Mouse (Mus musculus) neural tube, embryonic 13.5 days (tissue): ENCODE results near the gene Olfr1124. TPM values are rescaled to one million over a fixed set of nuclear protein-coding genes. Genes with fewer than 3 reads are reported as not detected.
"Not testable (repeated sequence)": the region's sequence is repeated elsewhere in the genome, so short reads cannot be mapped to it uniquely, and the experiment has no call there.

Experiments used
- ATAC-seq: fragments of 200-750 bp; cut with Nextera tagmentation; 2 replicates; pipeline ENCODE4 v1.8.0; 2017; ENCODE audit warnings: low read depth, mild to moderate bottlenecking, moderate TSS enrichment, moderate library complexity
- H3K27ac ChIP-seq: fragments of 300-500 bp; sonication (generic); replicated peaks from 2 replicates; pipeline ENCODE4 v1.5.1; 2015; ENCODE audit warnings: moderate library complexity, mild to moderate bottlenecking, inconsistent platforms
- H3K27me3 ChIP-seq: fragments of 300-500 bp; sonication (generic); 2 replicates; pipeline ENCODE4 v1.6.1; 2015; ENCODE audit warnings: mild to moderate bottlenecking, inconsistent platforms
- H3K36me3 ChIP-seq: fragments of 300-500 bp; sonication (generic); 2 replicates; pipeline ENCODE4 v1.6.1; 2015; ENCODE audit warnings: mild to moderate bottlenecking, inconsistent platforms
- H3K4me1 ChIP-seq: fragments of 300-500 bp; sonication (generic); replicated peaks from 2 replicates; pipeline ENCODE4 v1.6.1; 2015; ENCODE audit warnings: inconsistent platforms
- H3K4me2 ChIP-seq: fragments of 300-500 bp; sonication (generic); 2 replicates; pipeline ENCODE4 v1.6.1; 2015; ENCODE audit warnings: inconsistent platforms, mild to moderate bottlenecking, moderate library complexity
- H3K4me3 ChIP-seq: fragments of 300-500 bp; sonication (generic); 2 replicates; pipeline ENCODE4 v1.5.1; 2015; ENCODE audit warnings: mild to moderate bottlenecking, inconsistent platforms
- H3K9ac ChIP-seq: fragments of 300-500 bp; sonication (generic); 2 replicates; pipeline ENCODE4 v1.6.1; 2015; ENCODE audit warnings: moderate library complexity, mild to moderate bottlenecking, inconsistent platforms
- H3K9me3 ChIP-seq: fragments of 300-500 bp; sonication (generic); 2 replicates; pipeline ENCODE4 v1.6.1; 2016; ENCODE audit warnings: inconsistent platforms
- WGBS: fragments of 180-500 bp; shearing (Covaris S2); methylation state at CpG from one replicate; pipeline ENCODE4 v1.1.7; 2015; 5-methylcytosine and 5-hydroxymethylcytosine counted together
- polyA plus RNA-seq: library from polyadenylated mRNA; unstranded; fragments of >200 nt; fragmentation: Nextera tagmentation; extraction: Ambion mirVana; gene quantifications from 2 replicates; pipeline ENCODE4 v1.2.1, GENCODE M21; 2015

Olfr1124 gene
- polyA plus RNA-seq: 0.10 TPM in 1 of 2 replicates, not detected in the other

- H3K27me3 ChIP-seq: no peaks in the 10 kb centered on the region
- no peak for ATAC-seq
- no peak within 1 kb of the TSS for H3K4me2 ChIP-seq
- H3K36me3 ChIP-seq: no peaks in the 10 kb centered on the region
- no peak within 1 kb of the TSS for H3K9ac ChIP-seq
- WGBS: 91% methylated on average over 1 of the region's 1 CpGs
- no peaks in the 10 kb centered on the region for H3K4me1 ChIP-seq
- H3K4me3 ChIP-seq: no peak within 1 kb of the TSS
- H3K27ac ChIP-seq: no peak within 1 kb of the TSS
- H3K9me3 ChIP-seq: no peaks in the 10 kb centered on the region
Observed at GRCm38 (mm10) chr2:87429975-87430374, at the start of gene Olfr1124. Gene Olfr1124 (plus strand): TSS chr2:87430275.

- Histone ChIP-seq H3K4me3 (no peak overlapping the region), H3K4me2 (no peak overlapping the region), H3K27me3 (no peaks in the 10 kb centered on the region), H3K36me3 (no peaks in the 10 kb centered on the region), H3K27ac (no peak overlapping the region), H3K9ac (no peak overlapping the region), H3K9me3 (no peaks in the 10 kb centered on the region), H3K4me1 (no peaks in the 10 kb centered on the region)
- 89% methylated on average over 2 of the region's 2 CpGs for WGBS
- no peak for ATAC-seq
Observed at GRCm38 (mm10) chr2:87383935-87384334, 46.1 kb upstream of the Olfr1124 start.

- Histone ChIP-seq H3K27me3 (no peaks in the 10 kb centered on the region), H3K4me3 (no peak within 1 kb of the TSS), H3K4me1 (no peaks in the 10 kb centered on the region), H3K9ac (no peak within 1 kb of the TSS), H3K36me3 (no peaks in the 10 kb centered on the region), H3K9me3 (no peaks in the 10 kb centered on the region), H3K4me2 (no peak within 1 kb of the TSS), H3K27ac (no peak within 1 kb of the TSS)
- WGBS: 85% methylated on average over 2 of the region's 2 CpGs
- ATAC-seq: no peak
Observed at GRCm38 (mm10) chr2:87385549-87385948, 44.5 kb upstream of the Olfr1124 start, which contains the start of gene Olfr1122. Gene Olfr1122 (plus strand): TSS chr2:87385849.

GRCm38 (mm10) chr2:87393605-87394004 lies 36.5 kb upstream of the Olfr1124 start:
- H3K4me2 ChIP-seq, H3K9ac ChIP-seq, H3K4me3 ChIP-seq, H3K36me3 ChIP-seq, H3K4me1 ChIP-seq, ATAC-seq, H3K27ac ChIP-seq, H3K27me3 ChIP-seq, H3K9me3 ChIP-seq: not testable (repeated sequence)
- WGBS: 90% methylated on average over 5 of the region's 5 CpGs

GRCm38 (mm10) chr2:87394686-87395085 lies 35.4 kb upstream of the Olfr1124 start:
- WGBS: 89% methylated on average over 7 of the region's 7 CpGs
- not testable (repeated sequence) for ATAC-seq

GRCm38 (mm10) chr2:87416335-87416734 lies 13.7 kb upstream of the Olfr1124 start, which contains the start of gene Olfr1123:
Gene Olfr1123 (plus strand): TSS chr2:87416635.
- Histone ChIP-seq H3K36me3 (no peaks in the 10 kb centered on the region), H3K9me3 (no peaks in the 10 kb centered on the region), H3K4me2 (no peak within 1 kb of the TSS), H3K9ac (no peak within 1 kb of the TSS), H3K27ac (no peak within 1 kb of the TSS), H3K4me1 (no peaks in the 10 kb centered on the region), H3K4me3 (no peak within 1 kb of the TSS), H3K27me3 (no peaks in the 10 kb centered on the region)
- no peak for ATAC-seq
- WGBS: 83% methylated on average over 1 of the region's 1 CpGs

More at GRCm38 (mm10) chr2:87394686-87395085, 35.4 kb upstream of the Olfr1124 start:
- not testable (repeated sequence) for H3K4me2 ChIP-seq, H3K9me3 ChIP-seq, H3K4me3 ChIP-seq, H3K27me3 ChIP-seq, H3K9ac ChIP-seq, H3K27ac ChIP-seq, H3K36me3 ChIP-seq, H3K4me1 ChIP-seq

- Histone ChIP-seq H3K27ac (no peak overlapping the region), H3K36me3 (no peaks in the 10 kb centered on the region), H3K4me2 (no peak overlapping the region), H3K4me1 (no peaks in the 10 kb centered on the region), H3K4me3 (no peak overlapping the region), H3K27me3 (no peaks in the 10 kb centered on the region), H3K9me3 (no peaks in the 10 kb centered on the region), H3K9ac (no peak overlapping the region)
- WGBS: 92% methylated on average over 16 of the region's 16 CpGs
- ATAC-seq: no peak
Observed at GRCm38 (mm10) chr2:87437731-87438130, 7.7 kb downstream of the Olfr1124 start.

- H3K4me3 ChIP-seq: no peak within 1 kb of the TSS
- no peaks in the 10 kb centered on the region for H3K9me3 ChIP-seq
- H3K27ac ChIP-seq: no peak within 1 kb of the TSS
- no peak within 1 kb of the TSS for H3K9ac ChIP-seq
- H3K36me3 ChIP-seq: no peaks in the 10 kb centered on the region
- no peak within 1 kb of the TSS for H3K4me2 ChIP-seq
- no peak for ATAC-seq
- H3K27me3 ChIP-seq: no peaks in the 10 kb centered on the region
- no peaks in the 10 kb centered on the region for H3K4me1 ChIP-seq
Observed at GRCm38 (mm10) chr2:87453662-87454061, 23.6 kb downstream of the Olfr1124 start, which contains the start of gene Olfr1126. Gene Olfr1126 (plus strand): TSS chr2:87453962.

- H3K4me2 ChIP-seq: no peak overlapping the region
- no peak for ATAC-seq
- 97% methylated on average over 4 of the region's 4 CpGs for WGBS
Observed at GRCm38 (mm10) chr2:87461769-87462168, 31.7 kb downstream of the Olfr1124 start.

GRCm38 (mm10) chr2:87480207-87480606 lies 50.1 kb downstream of the Olfr1124 start:
- no peaks in the 10 kb centered on the region for H3K4me1 ChIP-seq
- ATAC-seq: no peak
- H3K4me3 ChIP-seq: no peak overlapping the region
- H3K27me3 ChIP-seq: no peaks in the 10 kb centered on the region
- no peaks in the 10 kb centered on the region for H3K36me3 ChIP-seq
- H3K4me2 ChIP-seq: no peak overlapping the region
- H3K9ac ChIP-seq: no peak overlapping the region
- no peak overlapping the region for H3K27ac ChIP-seq
- no peaks in the 10 kb centered on the region for H3K9me3 ChIP-seq

More at GRCm38 (mm10) chr2:87461769-87462168, 31.7 kb downstream of the Olfr1124 start:
- Histone ChIP-seq H3K36me3 (no peaks in the 10 kb centered on the region), H3K9ac (no peak overlapping the region), H3K27me3 (no peaks in the 10 kb centered on the region), H3K4me3 (no peak overlapping the region), H3K27ac (no peak overlapping the region), H3K9me3 (no peaks in the 10 kb centered on the region), H3K4me1 (no peaks in the 10 kb centered on the region)

GRCm38 (mm10) chr2:87481158-87481557 lies 51.1 kb downstream of the Olfr1124 start:
- ATAC-seq: no peak
- no peaks in the 10 kb centered on the region for H3K9me3 ChIP-seq
- H3K27ac ChIP-seq: no peak overlapping the region
- WGBS: 86% methylated on average over 4 of the region's 4 CpGs
- H3K9ac ChIP-seq: no peak overlapping the region
- no peak overlapping the region for H3K4me2 ChIP-seq
- H3K27me3 ChIP-seq: no peaks in the 10 kb centered on the region
- no peaks in the 10 kb centered on the region for H3K4me1 ChIP-seq
- H3K36me3 ChIP-seq: no peaks in the 10 kb centered on the region
- no peak overlapping the region for H3K4me3 ChIP-seq

- Histone ChIP-seq H3K4me3 (no peak overlapping the region), H3K27me3 (no peaks in the 10 kb centered on the region), H3K4me1 (no peaks in the 10 kb centered on the region), H3K36me3 (no peaks in the 10 kb centered on the region), H3K9me3 (no peaks in the 10 kb centered on the region), H3K4me2 (no peak overlapping the region), H3K9ac (no peak overlapping the region), H3K27ac (no peak overlapping the region)
- WGBS: 79% methylated on average over 2 of the region's 2 CpGs
- ATAC-seq: no peak
Observed at GRCm38 (mm10) chr2:87482276-87482675, 52.2 kb downstream of the Olfr1124 start.
